Mouse (Mus musculus): ENCODE data around the gene Plekha6.

GRCm38 (mm10) chr1:133311240-133311639 lies 147.2 kb downstream of the Plekha6 start:
- TF ChIP-seq CTCF (IDR thresholded peaks at IDR 0.05; ENCODE audit: control insufficient read depth, insufficient read depth, insufficient replicate concordance, low read depth, low read length) (0 out of 2 replicates have a peak, but pooled peaks have one; percentile 9), POLR2A (IDR thresholded peaks at IDR 0.05; ENCODE audit: control insufficient read depth, low read depth, low read length) (no peak)

Data from testis, adult 2 months (tissue).